Mouse (Mus musculus): ENCODE measurements around the gene Copz1. TPM values are rescaled to one million over a fixed set of nuclear protein-coding genes. Genes with fewer than 3 reads are reported as not detected.

Copz1 gene
- polyA plus RNA-seq (2012; rRNA removed; ENCODE audit: low replicate concordance): 70.2 and 156 TPM in 2 replicates

DNA sequence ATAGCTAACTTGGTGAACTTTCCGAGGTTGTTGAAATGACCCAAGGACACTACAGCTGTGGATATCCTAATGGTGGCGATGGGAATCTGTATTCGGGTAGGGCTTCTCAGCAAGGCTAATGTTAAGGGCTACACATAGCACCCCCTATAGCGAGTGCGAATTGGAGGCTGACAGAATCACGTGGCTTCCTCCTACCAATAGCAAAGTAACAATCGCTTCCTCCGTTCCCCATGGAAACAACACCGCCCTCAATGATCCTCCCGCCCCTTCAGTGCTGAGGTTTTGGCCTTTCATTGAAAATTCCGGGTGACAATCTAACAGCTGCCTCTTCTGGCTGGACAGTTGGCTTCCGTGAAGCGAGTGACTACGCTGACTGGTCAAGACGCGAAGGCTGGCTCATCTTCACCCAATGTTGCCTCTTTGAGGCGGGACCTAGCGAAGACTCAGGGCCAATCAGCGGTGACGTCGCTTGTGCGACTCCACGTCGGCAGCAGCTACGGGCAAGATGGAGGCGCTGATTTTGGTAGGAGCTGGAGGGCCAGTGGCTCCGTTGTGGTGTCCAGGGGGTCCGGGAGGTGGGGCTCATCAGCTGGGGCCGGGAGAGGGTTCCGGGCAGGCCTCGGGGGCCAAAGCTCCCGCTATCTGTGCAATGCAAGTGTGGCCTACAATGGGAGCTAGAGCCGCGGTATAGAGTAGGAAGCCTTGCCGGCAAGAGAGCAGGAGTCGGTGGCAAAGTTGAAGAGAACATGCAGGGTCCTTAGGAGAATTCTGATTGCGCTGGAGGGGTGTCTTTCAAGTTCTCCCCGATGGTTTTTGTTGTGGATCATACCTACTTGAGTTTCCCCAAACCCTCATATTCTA is at the start of gene Copz1:
Copz1 (plus strand) TSS at position 296 of the 861 bp plus-strand sequence.

DNA sequence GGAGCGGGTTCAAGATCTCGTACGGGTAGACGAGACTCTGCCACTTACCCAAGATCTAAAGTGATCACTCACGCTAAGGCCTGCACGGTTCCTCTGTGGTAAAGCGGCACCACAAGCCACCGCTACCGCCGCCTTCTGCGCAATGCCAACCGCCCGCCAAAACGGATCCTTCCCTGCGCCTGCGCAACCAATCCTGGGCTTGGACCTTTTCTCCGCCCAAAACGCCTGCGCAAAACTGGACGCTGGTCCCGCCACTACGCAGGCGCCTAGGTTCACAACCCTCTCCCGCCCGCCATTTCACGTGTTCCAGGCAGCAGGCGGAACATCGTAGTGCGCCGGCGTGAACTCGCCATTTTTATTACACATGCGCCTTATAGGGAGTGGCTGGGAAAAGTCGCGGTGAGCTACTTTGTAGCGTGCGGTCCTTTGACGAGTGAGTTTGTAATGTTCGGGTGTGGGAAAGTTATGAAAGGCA is 32.8 kb upstream of the Copz1 start, which contains the start of gene Cbx5:
Cbx5 (minus strand) TSS at position 132 of the 475 bp plus-strand sequence.

DNA sequence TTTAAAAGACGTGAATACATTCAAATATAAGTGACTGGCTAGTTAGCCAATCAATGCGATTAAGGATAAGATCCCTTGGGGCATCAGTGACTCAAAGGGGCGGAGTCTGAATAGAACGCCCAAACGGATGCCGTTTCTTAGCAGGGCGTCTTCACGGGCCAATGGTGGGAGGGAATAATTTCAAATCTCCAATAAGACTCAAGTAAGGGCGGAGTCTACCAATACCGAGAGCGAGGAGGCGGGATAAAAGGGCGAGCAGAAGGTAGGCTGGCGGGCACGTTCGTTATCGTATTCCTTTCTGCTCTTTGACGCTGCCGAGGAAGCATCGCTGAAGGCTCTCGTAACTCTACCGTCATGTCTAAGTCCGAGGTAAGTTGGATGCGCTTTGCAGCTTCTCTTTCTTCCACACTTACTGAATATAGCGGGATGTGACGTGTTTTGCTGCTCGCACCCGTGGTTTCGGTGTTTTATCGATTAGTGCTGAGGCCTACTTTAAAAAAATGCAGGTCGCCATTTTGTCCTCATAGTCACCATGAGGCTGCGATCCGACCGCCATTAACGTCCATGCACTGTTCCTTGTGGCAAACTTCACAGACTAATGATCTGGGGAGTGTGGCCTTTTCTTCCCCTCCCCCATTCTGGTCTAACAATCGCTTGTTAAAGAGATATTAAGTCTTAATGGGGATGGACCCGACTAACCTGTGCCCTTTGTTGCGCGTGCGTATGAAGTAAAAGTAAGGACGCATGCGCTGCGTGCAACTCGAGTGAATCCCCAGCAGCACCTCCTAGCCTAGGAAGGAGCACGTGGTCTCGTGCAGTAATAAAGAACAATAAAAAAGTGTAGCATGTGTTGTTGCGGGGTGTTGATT is 32.1 kb upstream of the Copz1 start, which contains the start of gene Hnrnpa1:
Hnrnpa1 (plus strand) TSS at position 273 of the 869 bp plus-strand sequence.

DNA sequence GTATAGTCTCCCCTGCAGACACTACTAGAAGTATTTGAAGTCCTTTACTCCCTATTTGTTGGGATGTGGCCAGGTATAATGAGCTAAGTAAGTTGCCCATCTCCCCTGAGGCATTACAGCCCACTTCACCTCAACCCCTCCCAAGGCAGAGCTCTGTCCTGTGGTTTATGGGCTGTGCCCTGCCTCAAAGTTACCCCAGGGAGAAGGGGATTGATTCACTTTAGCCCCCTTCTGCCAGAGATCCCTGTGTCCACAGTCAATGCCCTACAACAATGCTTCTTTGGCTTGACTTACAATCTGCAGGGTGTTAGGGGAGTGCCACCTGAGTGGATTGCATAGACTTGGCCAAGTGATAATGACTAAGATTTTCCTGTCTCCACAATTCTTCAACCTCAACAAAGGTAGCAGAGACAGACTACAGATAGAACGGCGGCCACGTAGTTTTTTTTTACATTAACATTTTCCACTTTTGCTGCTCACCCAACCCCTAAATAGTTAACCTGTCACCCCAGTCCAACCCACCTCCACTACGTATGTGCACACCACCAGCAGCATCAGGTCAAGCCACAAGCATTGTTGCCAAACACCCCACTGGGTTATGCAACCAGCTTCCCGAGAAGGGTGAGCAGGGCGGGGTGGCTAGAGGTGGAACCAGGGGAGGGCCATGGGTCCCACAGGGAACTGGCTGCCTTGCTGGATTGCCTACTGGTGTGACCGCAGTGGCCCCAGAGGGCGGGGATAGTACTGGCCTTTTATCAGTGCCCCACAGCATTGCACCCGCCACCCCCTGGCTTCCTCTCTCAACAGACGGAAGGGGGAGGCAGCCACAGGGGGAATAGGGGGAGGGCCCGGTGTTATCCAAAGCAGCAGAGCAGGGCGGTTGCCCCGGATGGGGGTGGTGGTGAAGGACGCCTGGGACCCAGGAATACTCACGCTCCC is 14.5 kb upstream of the Copz1 start, which contains the start of gene Nfe2:
Nfe2 (minus strand) TSS at position 614 of the 939 bp plus-strand sequence.

DNA sequence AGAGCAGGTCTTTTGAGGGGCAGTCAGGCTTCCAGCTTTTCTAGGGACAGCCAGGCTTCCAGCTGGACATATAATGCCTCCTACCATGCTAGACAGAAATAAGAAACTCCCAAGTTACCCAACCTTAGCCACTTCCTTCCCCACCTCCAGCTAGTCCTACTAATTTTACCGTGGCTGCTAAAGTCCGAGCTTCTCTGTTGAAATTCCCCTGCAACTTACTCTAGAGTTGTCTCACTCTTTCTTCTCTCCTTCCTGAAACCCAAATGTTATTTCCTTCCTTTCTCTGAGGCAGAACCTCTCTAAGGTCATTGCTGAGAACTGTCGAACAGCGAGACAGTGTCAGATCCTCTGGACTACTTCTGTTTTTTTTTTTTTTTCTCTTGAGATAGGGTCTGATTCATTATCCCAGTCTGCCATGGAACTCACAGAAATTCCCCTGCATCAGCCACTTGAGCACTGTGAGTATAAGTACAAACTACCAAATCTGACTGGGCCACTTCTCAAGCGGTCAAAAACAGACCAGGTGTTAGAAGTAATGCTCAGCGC is 37.9 kb downstream of the Copz1 start, which contains the start of gene Gpr84:
Gpr84 (minus strand) TSS at position 248 of the 546 bp plus-strand sequence.

DNA sequence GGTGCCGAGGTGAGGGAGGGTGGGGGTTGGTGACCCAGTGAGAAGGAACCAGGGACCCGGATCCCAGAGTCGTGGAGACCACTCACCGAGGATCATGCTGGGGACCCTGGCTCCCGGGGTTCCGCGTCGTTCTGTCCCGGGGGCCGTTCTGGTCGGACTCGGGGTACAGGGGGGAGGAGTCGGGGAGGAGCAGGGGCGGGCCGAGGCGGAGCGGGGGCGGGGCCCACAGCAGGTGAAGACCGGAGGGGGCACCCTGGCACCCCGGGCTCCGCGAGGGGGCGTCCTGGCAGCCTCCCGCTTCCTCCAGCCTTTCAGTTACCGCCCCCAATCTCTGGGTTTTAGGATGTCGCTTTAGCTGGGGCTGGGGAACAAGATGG is 67.4 kb downstream of the Copz1 start, which contains the start of gene Zfp385a:
Zfp385a (minus strand) TSS at position 133 of the 377 bp plus-strand sequence.

Other genes starting within 250 kb of the Copz1 start
- 22.0 and 22.7 TPM in 2 replicates for gene Smug1, start 105.6 kb upstream of the Copz1 start, polyA plus RNA-seq (2012; rRNA removed; ENCODE audit: low replicate concordance)
- gene Cbx5, start 32.9 kb upstream of the Copz1 start, polyA plus RNA-seq (2012; rRNA removed; ENCODE audit: low replicate concordance): 5.7 and 18.2 TPM in 2 replicates
- gene Hnrnpa1, start 32.3 kb upstream of the Copz1 start, polyA plus RNA-seq (2012; rRNA removed; ENCODE audit: low replicate concordance): 37.5 and 59.6 TPM in 2 replicates
- 1.7 and 4.3 TPM in 2 replicates for gene Nfe2, start 14.3 kb upstream of the Copz1 start, polyA plus RNA-seq (2012; rRNA removed; ENCODE audit: low replicate concordance)
- gene Gpr84, start 37.9 kb downstream of the Copz1 start, polyA plus RNA-seq (2012; rRNA removed; ENCODE audit: low replicate concordance): 0.10 and 0.14 TPM in 2 replicates
- gene Zfp385a, start 67.4 kb downstream of the Copz1 start, polyA plus RNA-seq (2012; rRNA removed; ENCODE audit: low replicate concordance): 46.7 and 63.1 TPM in 2 replicates
- gene Itga5, start 94.0 kb downstream of the Copz1 start, polyA plus RNA-seq (2012; rRNA removed; ENCODE audit: low replicate concordance): 22.0 and 27.6 TPM in 2 replicates
- gene Gtsf1, start 157.8 kb downstream of the Copz1 start, polyA plus RNA-seq (2012; rRNA removed; ENCODE audit: low replicate concordance): not detected in 2 replicates
- not detected in 2 replicates for gene Gtsf2, start 175.8 kb downstream of the Copz1 start, polyA plus RNA-seq (2012; rRNA removed; ENCODE audit: low replicate concordance)
- 30.1 and 37.6 TPM in 2 replicates for gene Nckap1l, start 181.1 kb downstream of the Copz1 start, polyA plus RNA-seq (2012; rRNA removed; ENCODE audit: low replicate concordance)
- 13.0 and 14.4 TPM in 2 replicates for gene Pde1b, start 230.3 kb downstream of the Copz1 start, polyA plus RNA-seq (2012; rRNA removed; ENCODE audit: low replicate concordance)